Mouse (Mus musculus): ENCODE measurements at regions not wholly inside any gene's neighbourhood (a gene's known extent, or its start where the extent isn't known, plus 50 kb on each side); places are given as distances from the start of the nearest gene placed in this dataset.

GRCm38 (mm10) chr1:41212876-41213275 is 407.5 kb downstream of the Tmem182 start:
- no peak overlapping the region for H3K4me2 ChIP-seq (ENCODE audit: low read depth)
- H3K27me3 ChIP-seq (ENCODE audit: control insufficient read depth, insufficient read depth, low read length) = no peaks in the 10 kb centered on the region
- H3K36me3 ChIP-seq (replicated peaks; ENCODE audit: control insufficient read depth, insufficient read depth, low read depth) = no peaks in the 10 kb centered on the region
- TF ChIP-seq CTCF (IDR thresholded peaks at IDR 0.05; ENCODE audit: low read depth) (no peak), EP300 (IDR thresholded peaks at IDR 0.05; ENCODE audit: low read depth) (no peak)
- H3K27ac ChIP-seq = no peak overlapping the region
- H3K9me3 ChIP-seq (ENCODE audit: control insufficient read depth, low read length) = no peaks in the 10 kb centered on the region
- no peaks in the 10 kb centered on the region for H3K4me1 ChIP-seq (replicated peaks; ENCODE audit: control insufficient read depth in 2 of 2, insufficient read depth in 2 of 2, low read length in 1 of 2)
- no peak for DNase-seq (ENCODE audit: low read depth in 3 of 3, low spot score in 3 of 3)
- H3K4me3 ChIP-seq (ENCODE audit: insufficient read depth in 1 of 2, low read depth in 2 of 2, low read length in 2 of 2) = no peak overlapping the region
- no peak overlapping the region for H3K9ac ChIP-seq (replicated peaks)
- WGBS (ENCODE audit: insufficient replicate concordance) = 40% methylated on average over 2 of the region's 2 CpGs
- no peak for ATAC-seq (ENCODE audit: insufficient read depth)

- H3K36me3 ChIP-seq (replicated peaks; ENCODE audit: control insufficient read depth, insufficient read depth, low read depth) = no peaks in the 10 kb centered on the region
- H3K27ac ChIP-seq = no peak overlapping the region
- ATAC-seq (ENCODE audit: insufficient read depth) (no peak), DNase-seq (ENCODE audit: low read depth in 3 of 3, low spot score in 3 of 3) (no peak)
- no peaks in the 10 kb centered on the region for H3K9me3 ChIP-seq (ENCODE audit: control insufficient read depth, low read length)
- WGBS (ENCODE audit: insufficient replicate concordance) = 27% methylated on average over 1 of the region's 1 CpGs
- H3K4me2 ChIP-seq (ENCODE audit: low read depth) = no peak overlapping the region
- H3K4me3 ChIP-seq (ENCODE audit: insufficient read depth in 1 of 2, low read depth in 2 of 2, low read length in 2 of 2) = no peak overlapping the region
- no peaks in the 10 kb centered on the region for H3K4me1 ChIP-seq (replicated peaks; ENCODE audit: control insufficient read depth in 2 of 2, insufficient read depth in 2 of 2, low read length in 1 of 2)
- no peak for TF ChIP-seq CTCF (IDR thresholded peaks at IDR 0.05; ENCODE audit: low read depth)
- H3K9ac ChIP-seq (replicated peaks) = no peak overlapping the region
- no peaks in the 10 kb centered on the region for H3K27me3 ChIP-seq (ENCODE audit: control insufficient read depth, insufficient read depth, low read length)
Measured at GRCm38 (mm10) chr1:41225851-41226250, 420.4 kb downstream of the Tmem182 start.

GRCm38 (mm10) chr1:41235335-41235734 is 429.9 kb downstream of the Tmem182 start:
- ATAC-seq (ENCODE audit: insufficient read depth) (no peak), DNase-seq (ENCODE audit: low read depth in 3 of 3, low spot score in 3 of 3) (no peak)
- WGBS (ENCODE audit: insufficient replicate concordance) = 60% methylated on average over 7 of the region's 7 CpGs
- Histone ChIP-seq H3K4me1 (replicated peaks; ENCODE audit: control insufficient read depth in 2 of 2, insufficient read depth in 2 of 2, low read length in 1 of 2) (no peaks in the 10 kb centered on the region), H3K9me3 (ENCODE audit: control insufficient read depth, low read length) (no peaks in the 10 kb centered on the region), H3K4me2 (ENCODE audit: low read depth) (no peak overlapping the region), H3K9ac (replicated peaks) (no peak overlapping the region), H3K36me3 (replicated peaks; ENCODE audit: control insufficient read depth, insufficient read depth, low read depth) (no peaks in the 10 kb centered on the region), H3K27ac (no peak overlapping the region), H3K27me3 (ENCODE audit: control insufficient read depth, insufficient read depth, low read length) (no peaks in the 10 kb centered on the region), H3K4me3 (ENCODE audit: insufficient read depth in 1 of 2, low read depth in 2 of 2, low read length in 2 of 2) (no peak overlapping the region)
- TF ChIP-seq CTCF (IDR thresholded peaks at IDR 0.05; ENCODE audit: low read depth) = no peak
- no peak for TF ChIP-seq EP300 (IDR thresholded peaks at IDR 0.05; ENCODE audit: low read depth)

- 65% methylated on average over 6 of the region's 6 CpGs for WGBS (ENCODE audit: insufficient replicate concordance)
- TF ChIP-seq EP300 (IDR thresholded peaks at IDR 0.05; ENCODE audit: low read depth) (no peak), CTCF (IDR thresholded peaks at IDR 0.05; ENCODE audit: low read depth) (no peak)
- DNase-seq (ENCODE audit: low read depth in 3 of 3, low spot score in 3 of 3) (no peak), ATAC-seq (ENCODE audit: insufficient read depth) (no peak)
- no peaks in the 10 kb centered on the region for H3K36me3 ChIP-seq (replicated peaks; ENCODE audit: control insufficient read depth, insufficient read depth, low read depth)
- no peaks in the 10 kb centered on the region for H3K27me3 ChIP-seq (ENCODE audit: control insufficient read depth, insufficient read depth, low read length)
- no peak overlapping the region for H3K4me3 ChIP-seq (ENCODE audit: insufficient read depth in 1 of 2, low read depth in 2 of 2, low read length in 2 of 2)
- no peaks in the 10 kb centered on the region for H3K4me1 ChIP-seq (replicated peaks; ENCODE audit: control insufficient read depth in 2 of 2, insufficient read depth in 2 of 2, low read length in 1 of 2)
- H3K9ac ChIP-seq (replicated peaks) = no peak overlapping the region
- H3K9me3 ChIP-seq (ENCODE audit: control insufficient read depth, low read length) = no peaks in the 10 kb centered on the region
- H3K4me2 ChIP-seq (ENCODE audit: low read depth) = no peak overlapping the region
- no peak overlapping the region for H3K27ac ChIP-seq
Measured at GRCm38 (mm10) chr1:41243000-41243399, 437.6 kb downstream of the Tmem182 start.

- ATAC-seq (ENCODE audit: insufficient read depth) (no peak), DNase-seq (ENCODE audit: low read depth in 3 of 3, low spot score in 3 of 3) (no peak)
- TF ChIP-seq CTCF (IDR thresholded peaks at IDR 0.05; ENCODE audit: low read depth) (no peak), EP300 (IDR thresholded peaks at IDR 0.05; ENCODE audit: low read depth) (no peak)
Measured at GRCm38 (mm10) chr1:41244627-41245026, 439.2 kb downstream of the Tmem182 start.

More at GRCm38 (mm10) chr1:41244627-41245026, 439.2 kb downstream of the Tmem182 start:
- WGBS (ENCODE audit: insufficient replicate concordance) = 77% methylated on average over 12 of the region's 12 CpGs
- H3K9ac ChIP-seq (replicated peaks) = no peak overlapping the region
- no peaks in the 10 kb centered on the region for H3K9me3 ChIP-seq (ENCODE audit: control insufficient read depth, low read length)
- no peaks in the 10 kb centered on the region for H3K4me1 ChIP-seq (replicated peaks; ENCODE audit: control insufficient read depth in 2 of 2, insufficient read depth in 2 of 2, low read length in 1 of 2)
- no peaks in the 10 kb centered on the region for H3K36me3 ChIP-seq (replicated peaks; ENCODE audit: control insufficient read depth, insufficient read depth, low read depth)
- no peaks in the 10 kb centered on the region for H3K27me3 ChIP-seq (ENCODE audit: control insufficient read depth, insufficient read depth, low read length)
- no peak overlapping the region for H3K4me3 ChIP-seq (ENCODE audit: insufficient read depth in 1 of 2, low read depth in 2 of 2, low read length in 2 of 2)
- H3K27ac ChIP-seq = no peak overlapping the region
- H3K4me2 ChIP-seq (ENCODE audit: low read depth) = no peak overlapping the region
